Mouse (Mus musculus) spleen, adult 12 weeks (tissue): Measurements from ENCODE around the gene Trpm3.

Experiments
- DNase-seq: peaks from one replicate; pipeline ENCODE4 v3.0.0; 2022; ENCODE audit warnings: low spot score

Gene Trpm3

GRCm38 (mm10) chr19:22138590-22139421 is at the start of gene Trpm3:
Gene Trpm3 (plus strand): TSS chr19:22139046.
- DNase-seq = no peak

GRCm38 (mm10) chr19:22100582-22100981 is 38.3 kb upstream of the Trpm3 start:
- no peak for DNase-seq

GRCm38 (mm10) chr19:22103865-22104264 is 35.0 kb upstream of the Trpm3 start:
- DNase-seq = no peak

- DNase-seq = no peak
Measured at GRCm38 (mm10) chr19:22104848-22105484, 33.9 kb upstream of the Trpm3 start.

GRCm38 (mm10) chr19:22105648-22106047 is 33.2 kb upstream of the Trpm3 start:
- no peak for DNase-seq

- DNase-seq = no peak
Measured at GRCm38 (mm10) chr19:22108893-22109463, 29.9 kb upstream of the Trpm3 start.

GRCm38 (mm10) chr19:22120976-22121375 is 17.9 kb upstream of the Trpm3 start:
- no peak for DNase-seq

GRCm38 (mm10) chr19:22121631-22122030 is 17.2 kb upstream of the Trpm3 start:
- DNase-seq = no peak

GRCm38 (mm10) chr19:22132626-22133025 is 6.2 kb upstream of the Trpm3 start:
- DNase-seq = no peak

GRCm38 (mm10) chr19:22178549-22178948 is 39.7 kb downstream of the Trpm3 start:
- DNase-seq = no peak

- no peak for DNase-seq
Measured at GRCm38 (mm10) chr19:22179017-22179416, 40.2 kb downstream of the Trpm3 start.

- no peak for DNase-seq
Measured at GRCm38 (mm10) chr19:22180136-22180535, 41.3 kb downstream of the Trpm3 start.

GRCm38 (mm10) chr19:22189716-22190115 is 50.9 kb downstream of the Trpm3 start:
- DNase-seq = no peak

GRCm38 (mm10) chr19:22222520-22222919 is 83.7 kb downstream of the Trpm3 start:
- no peak for DNase-seq

- no peak for DNase-seq
Measured at GRCm38 (mm10) chr19:22234187-22234586, 95.3 kb downstream of the Trpm3 start.

- DNase-seq = no peak
Measured at GRCm38 (mm10) chr19:22249076-22249475, 110.2 kb downstream of the Trpm3 start.

- DNase-seq = no peak
Measured at GRCm38 (mm10) chr19:22272916-22273315, 134.1 kb downstream of the Trpm3 start.

GRCm38 (mm10) chr19:22284651-22285050 is 145.8 kb downstream of the Trpm3 start:
- DNase-seq = no peak

- DNase-seq = no peak
Measured at GRCm38 (mm10) chr19:22292671-22293070, 153.8 kb downstream of the Trpm3 start.

- no peak for DNase-seq
Measured at GRCm38 (mm10) chr19:22300906-22301305, 162.1 kb downstream of the Trpm3 start.

- DNase-seq = no peak
Measured at GRCm38 (mm10) chr19:22303021-22303951, 164.4 kb downstream of the Trpm3 start.
